Mouse (Mus musculus) adipocyte (in vitro differentiated cells): ENCODE measurements around the gene Bicdl1.

ENCODE experiments used
- DNase-seq: peaks from one replicate; pipeline ENCODE4 v3.0.0-alpha.2; 2016; ENCODE audit warnings: low spot score

Bicdl1 gene

GRCm38 (mm10) chr5:115667894-115668293 is 63.5 kb downstream of the Bicdl1 start:
- DNase-seq, result no peak

GRCm38 (mm10) chr5:115667210-115667609 is 64.2 kb downstream of the Bicdl1 start:
- no peak for DNase-seq

DNA sequence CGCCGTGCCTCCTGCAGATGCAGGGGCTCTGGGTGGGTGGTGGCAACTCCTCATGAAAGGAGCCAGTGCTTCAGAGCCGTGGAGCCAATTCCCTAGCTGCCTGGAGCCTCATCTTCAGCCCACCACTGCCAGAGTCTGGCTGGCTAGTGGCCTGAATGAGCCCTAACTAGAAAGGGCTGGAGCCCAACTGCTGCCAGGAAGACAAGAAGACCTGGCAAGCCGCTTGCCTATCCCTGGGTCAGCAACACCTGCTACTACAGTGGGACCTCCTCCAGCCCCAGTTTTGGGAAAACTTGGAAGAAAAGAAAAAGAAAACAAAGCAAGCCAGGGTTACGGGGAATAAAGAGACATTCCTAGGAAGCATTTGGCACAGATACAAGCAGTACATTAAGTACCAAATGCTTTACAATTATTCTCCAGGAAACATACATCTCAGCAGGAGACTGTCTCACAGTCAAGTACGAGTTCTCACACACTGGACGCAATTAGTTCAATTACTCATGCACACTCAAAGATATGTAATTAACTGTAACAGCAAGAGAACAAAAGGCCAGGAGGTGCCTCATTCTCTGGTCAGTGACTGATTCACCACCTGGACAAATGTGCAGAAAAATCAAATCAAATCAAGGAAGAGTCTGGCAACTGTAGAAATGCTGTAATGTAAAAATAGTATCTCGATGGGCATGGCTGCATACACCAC is 64.9 kb downstream of the Bicdl1 start:
- DNase-seq, result no peak

DNA sequence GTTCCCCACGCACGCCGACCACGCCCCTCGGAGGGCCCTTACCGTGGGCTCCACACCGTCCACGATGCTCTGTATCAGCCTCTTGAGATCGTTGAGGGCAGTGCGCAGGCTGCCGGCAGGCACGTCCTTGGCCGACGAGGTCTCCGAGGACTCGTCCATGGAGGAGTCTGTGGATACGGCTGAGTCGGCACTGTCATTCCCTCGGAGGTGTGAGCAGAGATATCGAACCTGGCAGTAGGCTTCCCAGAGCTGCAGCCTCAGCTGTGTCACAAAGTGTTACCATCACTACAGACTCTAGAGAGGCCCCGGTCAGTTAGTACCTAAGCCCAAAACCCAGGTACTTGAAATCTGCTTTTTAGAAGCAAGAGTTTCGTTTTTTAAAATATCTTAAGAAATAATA is 68.8 kb downstream of the Bicdl1 start:
- no peak for DNase-seq

- no peak for DNase-seq
These were observed 73.1 kb downstream of the Bicdl1 start for GRCm38 (mm10) chr5:115658352-115658751.

DNA sequence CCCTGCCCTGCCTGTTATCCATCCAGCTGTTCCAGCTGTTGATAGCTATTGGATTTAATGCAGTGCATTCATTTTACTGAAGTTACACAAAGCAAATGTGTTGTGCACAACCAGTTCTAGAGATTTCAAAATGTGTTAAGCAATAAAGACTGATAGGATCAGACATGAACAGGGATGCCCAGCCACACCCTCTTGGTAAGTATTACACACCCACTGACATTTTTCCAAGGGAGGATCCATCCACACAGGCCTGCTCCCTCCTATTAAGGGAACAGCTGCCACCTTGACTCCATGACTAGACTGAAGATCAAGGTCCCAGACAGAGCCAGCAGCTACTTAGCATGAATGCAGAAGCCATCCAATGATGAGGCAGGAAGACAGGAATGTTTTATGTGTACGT is 74.2 kb downstream of the Bicdl1 start:
- DNase-seq, result peak; percentile 29

DNA sequence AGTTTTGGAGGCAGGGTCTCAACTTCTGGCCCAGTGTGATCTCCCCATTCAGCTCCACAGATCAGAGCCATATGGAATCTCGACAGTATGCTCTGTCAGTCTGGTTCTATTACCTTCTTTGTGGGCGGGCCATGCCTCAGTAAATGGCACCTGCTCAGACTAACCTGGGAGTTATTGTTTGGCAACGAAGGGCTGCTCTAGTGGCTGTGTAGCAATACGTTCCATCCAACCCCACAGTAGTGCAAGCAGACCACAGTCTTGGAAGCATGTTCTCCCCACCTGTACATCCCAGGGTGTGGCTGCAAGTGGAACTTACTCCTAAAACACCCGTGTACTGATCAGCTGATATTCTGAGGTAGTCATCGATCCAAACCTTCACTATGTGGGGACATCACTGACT is 74.7 kb downstream of the Bicdl1 start:
- no peak for DNase-seq

DNA sequence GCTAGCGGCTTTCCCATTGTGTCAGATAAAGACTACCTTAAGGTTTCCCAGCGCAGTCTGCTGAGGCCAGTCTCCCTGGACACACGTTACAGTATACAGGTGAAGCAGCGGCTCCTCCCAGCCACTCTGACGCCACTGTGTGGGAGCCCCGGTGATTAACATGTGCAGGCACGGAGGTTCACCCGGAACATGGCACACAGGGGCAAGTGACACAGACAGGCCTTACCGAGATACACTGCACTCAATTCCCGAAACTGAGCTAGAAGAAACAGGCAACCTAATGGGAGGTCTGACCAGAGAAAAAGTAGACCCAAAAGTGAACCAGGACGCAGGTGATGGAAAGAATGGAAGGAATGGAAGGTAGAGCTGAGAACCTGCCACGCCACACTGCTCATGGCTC is 77.6 kb downstream of the Bicdl1 start:
- no peak for DNase-seq

DNA sequence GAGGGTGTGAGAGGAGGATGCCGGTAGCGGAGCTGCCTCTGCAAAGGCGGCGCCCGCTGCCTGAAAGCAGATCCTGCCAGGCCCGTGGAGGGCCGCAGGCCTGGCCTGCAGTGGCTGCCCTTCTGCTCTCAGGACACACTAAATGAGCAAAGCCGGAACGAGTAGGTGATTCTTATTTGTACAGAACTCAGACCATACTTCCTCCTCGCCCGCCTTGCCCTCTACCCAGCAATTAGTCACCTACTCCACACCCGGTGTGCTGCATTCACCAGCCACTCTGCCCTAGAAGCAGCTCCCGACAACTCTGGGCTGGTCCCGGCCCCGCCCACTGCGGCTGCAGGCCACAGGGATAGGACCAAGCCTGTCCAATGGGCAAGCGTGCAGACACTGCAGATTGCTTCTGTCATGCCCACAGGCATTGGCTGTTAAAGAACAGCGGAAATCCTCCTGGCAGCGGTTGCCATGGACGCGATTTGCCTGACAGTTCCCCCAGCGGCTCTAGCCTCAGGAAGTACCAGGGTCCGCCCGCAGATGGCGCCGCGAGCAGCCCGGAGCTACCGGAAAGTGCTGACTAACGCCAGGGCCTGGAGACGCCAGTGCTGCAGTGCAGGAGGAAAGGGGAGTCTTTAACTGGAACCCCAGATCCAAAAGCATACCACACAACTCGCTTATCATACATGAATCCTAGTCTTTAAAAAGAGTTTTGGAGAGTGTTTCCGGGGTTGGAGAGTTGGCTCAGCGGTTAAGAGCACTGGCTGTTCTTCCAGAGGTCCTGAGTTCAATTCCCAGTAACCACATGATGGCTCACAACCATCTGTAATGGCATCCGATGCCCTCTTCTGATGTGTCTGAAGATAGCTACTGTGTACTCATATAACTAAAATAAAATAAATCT is 78.5 kb downstream of the Bicdl1 start:
- peak; percentile 100 for DNase-seq

GRCm38 (mm10) chr5:115651821-115652220 is 79.6 kb downstream of the Bicdl1 start:
- no peak for DNase-seq

- no peak for DNase-seq
These were observed 80.5 kb downstream of the Bicdl1 start for GRCm38 (mm10) chr5:115650885-115651284.

DNA sequence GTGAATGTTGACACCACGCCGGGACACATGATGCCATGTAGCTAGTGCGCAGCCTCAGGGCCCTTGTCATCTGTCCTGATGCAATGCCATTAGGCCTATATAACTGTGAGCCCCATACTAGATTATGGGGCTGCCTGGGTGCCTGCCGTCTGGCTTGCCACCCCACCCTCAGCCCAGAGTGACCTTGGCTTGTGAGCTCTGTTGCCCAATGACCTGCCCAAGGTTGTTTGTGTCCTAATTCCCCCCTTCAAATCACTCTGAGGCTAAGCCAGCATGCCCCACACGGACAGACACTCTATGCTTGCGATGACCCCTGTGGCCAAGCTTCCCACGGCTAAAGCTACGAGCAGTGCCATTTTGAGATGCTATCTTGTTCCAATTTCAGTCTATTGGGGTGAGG is 81.7 kb downstream of the Bicdl1 start:
- DNase-seq, result no peak

DNA sequence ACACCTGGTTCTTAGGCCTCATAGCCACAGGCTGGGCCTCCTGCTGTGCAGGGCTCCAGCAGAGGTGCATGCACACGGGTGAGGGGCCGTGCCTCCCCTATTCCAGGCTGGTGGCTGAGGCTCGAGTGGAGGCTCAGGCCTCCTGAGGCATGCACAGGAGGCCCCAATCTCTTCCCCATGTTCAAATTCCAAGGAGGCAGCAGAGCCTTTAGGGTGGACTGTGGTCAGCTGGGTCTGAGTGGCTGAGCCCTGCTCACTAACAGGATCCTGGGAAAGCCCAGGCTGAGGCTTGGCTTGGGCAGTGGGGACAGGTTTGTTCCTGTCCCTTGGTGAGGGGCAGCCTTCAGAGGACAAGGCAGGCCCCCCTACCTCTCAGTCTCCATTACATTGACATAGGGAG is 82.5 kb downstream of the Bicdl1 start:
- no peak for DNase-seq

- DNase-seq, result no peak
These were observed 87.2 kb downstream of the Bicdl1 start for GRCm38 (mm10) chr5:115644192-115644591.

GRCm38 (mm10) chr5:115635536-115635935 is 95.9 kb downstream of the Bicdl1 start:
- no peak for DNase-seq

GRCm38 (mm10) chr5:115634046-115634445 is 97.4 kb downstream of the Bicdl1 start:
- DNase-seq, result no peak

- DNase-seq, result no peak
These were observed 98.4 kb downstream of the Bicdl1 start for GRCm38 (mm10) chr5:115633060-115633459.

GRCm38 (mm10) chr5:115632358-115632714 is 99.1 kb downstream of the Bicdl1 start:
- DNase-seq, result peak; percentile 32

GRCm38 (mm10) chr5:115631505-115632357 is 99.7 kb downstream of the Bicdl1 start, which contains the start of gene Rab35:
Gene Rab35 (plus strand): TSS chr5:115631908.
- DNase-seq, result peak; percentile 92

GRCm38 (mm10) chr5:115630291-115630690 is 101.1 kb downstream of the Bicdl1 start:
- no peak for DNase-seq

DNA sequence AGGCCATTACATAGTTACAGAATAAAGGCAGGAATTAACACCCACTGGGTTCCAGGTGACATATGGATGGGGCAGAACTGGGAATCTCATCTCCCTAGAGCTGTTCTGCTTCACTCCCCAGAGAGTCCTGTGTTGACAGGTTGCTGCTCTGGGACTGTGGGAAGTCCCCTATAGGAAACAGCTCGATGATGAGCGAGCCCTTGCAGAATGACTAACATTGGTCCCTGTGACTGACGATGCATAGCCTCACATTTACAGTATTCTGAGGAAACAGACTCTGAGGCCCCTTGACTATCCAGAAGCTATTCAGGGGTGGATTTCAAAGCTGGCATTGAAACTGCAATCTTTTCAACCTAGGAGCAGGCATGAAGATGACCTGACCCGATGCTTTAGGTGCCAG is 101.7 kb downstream of the Bicdl1 start:
- no peak for DNase-seq

- no peak for DNase-seq
These were observed 103.3 kb downstream of the Bicdl1 start for GRCm38 (mm10) chr5:115628083-115628482.
